Mouse (Mus musculus): ENCODE results near the gene Tmem88. TPM values are rescaled to one million over a fixed set of nuclear protein-coding genes. Genes with fewer than 3 reads are reported as not detected.

The Tmem88 gene
- polyA plus RNA-seq, 1 experiment from 2014 or later, result 34.8 TPM

GRCm38 (mm10) chr11:69408541-69409377 is 10.7 kb upstream of the Tmem88 start:
- ATAC-seq (replicated peaks; ENCODE audit: low FRiP score, low TSS enrichment, low read depth), result peak; percentile 61

GRCm38 (mm10) chr11:69407724-69408004 is 9.6 kb upstream of the Tmem88 start:
- Histone ChIP-seq H3K9me3 (ENCODE audit: control insufficient read depth, low read length) (no peaks in the 10 kb centered on the region), H3K4me2 (ENCODE audit: low read length) (no peak overlapping the region; the same call in 1 of the 2 replicates), H3K4me3 (ENCODE audit: low read depth, low read length) (no peak overlapping the region), H3K27ac (ENCODE audit: low read depth) (no peak overlapping the region), H3K27me3 (replicated peaks; ENCODE audit: control insufficient read depth, insufficient read depth, low read length) (no peaks in the 10 kb centered on the region), H3K4me1 (replicated peaks; ENCODE audit: control insufficient read depth, insufficient read depth, low read length) (peaks cover 21% of the 10 kb centered on the region), H3K9ac (ENCODE audit: low read length) (peak overlapping the region; percentile 8; the same call in 1 of the 2 replicates), H3K36me3 (ENCODE audit: control insufficient read depth, insufficient read depth, low read length) (peaks cover 58% of the 10 kb centered on the region)
- no peak for ATAC-seq (replicated peaks; ENCODE audit: low FRiP score, low TSS enrichment, low read depth)
- WGBS, result 83% methylated on average over 4 of the region's 4 CpGs
- no peak for DNase-seq (ENCODE audit: low spot score)

More at GRCm38 (mm10) chr11:69408541-69409377, 10.7 kb upstream of the Tmem88 start:
- under 1% methylated on average over 33 of the region's 33 CpGs for WGBS
- Histone ChIP-seq H3K9me3 (ENCODE audit: control insufficient read depth, low read length) (no peaks in the 10 kb centered on the region), H3K9ac (ENCODE audit: low read length) (peak overlapping the region; percentile 77), H3K27me3 (replicated peaks; ENCODE audit: control insufficient read depth, insufficient read depth, low read length) (no peaks in the 10 kb centered on the region), H3K27ac (ENCODE audit: low read depth) (peak overlapping the region; percentile 98), H3K4me2 (ENCODE audit: low read length) (peak overlapping the region; percentile 85), H3K36me3 (ENCODE audit: control insufficient read depth, insufficient read depth, low read length) (peaks cover 58% of the 10 kb centered on the region), H3K4me1 (replicated peaks; ENCODE audit: control insufficient read depth, insufficient read depth, low read length) (peaks cover 32% of the 10 kb centered on the region), H3K4me3 (ENCODE audit: low read depth, low read length) (peak overlapping the region; percentile 68)
- DNase-seq (ENCODE audit: low spot score), result peak; percentile 90

DNA sequence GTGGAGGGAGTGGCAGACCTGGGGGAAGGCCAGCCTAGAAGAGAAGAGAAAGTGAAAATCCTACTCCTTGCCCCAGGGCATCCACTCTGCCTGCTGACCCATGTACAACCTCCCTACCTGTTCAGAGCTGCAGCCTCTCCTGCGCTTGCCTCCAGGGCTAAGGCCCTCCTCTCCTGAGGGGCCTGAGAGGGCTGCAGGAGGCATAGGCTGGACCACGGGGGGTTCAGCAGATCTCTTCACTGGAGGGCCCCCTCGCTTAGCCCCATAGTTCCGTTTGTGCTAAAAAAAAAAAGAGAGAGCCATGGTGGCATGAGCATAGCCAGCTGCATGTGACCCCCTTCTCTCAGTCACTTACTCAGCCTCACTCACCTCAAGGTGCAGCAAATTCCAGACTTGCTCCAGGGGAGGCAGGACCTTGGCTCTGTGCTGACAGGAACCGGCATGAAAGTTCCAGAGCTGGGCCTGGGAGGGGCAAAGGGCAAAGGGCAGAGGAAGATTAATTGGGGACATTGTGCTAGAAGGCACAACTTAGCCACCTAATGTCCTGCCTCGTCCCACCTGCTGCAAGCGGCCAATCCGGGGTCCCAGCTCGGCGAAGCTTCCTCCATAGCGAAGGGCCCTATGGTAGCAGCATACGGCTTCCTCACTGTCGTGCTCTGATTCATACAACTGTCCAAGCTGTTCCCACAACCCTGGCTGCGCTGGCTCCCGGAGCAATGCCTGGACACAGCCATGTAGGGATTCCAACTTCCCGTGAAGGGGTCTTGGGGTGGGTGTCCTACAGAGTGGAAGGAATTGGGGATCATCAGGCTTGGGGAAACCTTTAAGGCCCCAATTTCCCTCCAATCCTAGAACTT is 9.1 kb upstream of the Tmem88 start:
- no peak overlapping the region for H3K4me2 ChIP-seq (ENCODE audit: low read length)
- H3K36me3 ChIP-seq (ENCODE audit: control insufficient read depth, insufficient read depth, low read length), result peaks cover 60% of the 10 kb centered on the region
- no peak overlapping the region for H3K4me3 ChIP-seq (ENCODE audit: low read depth, low read length)
- H3K9me3 ChIP-seq (ENCODE audit: control insufficient read depth, low read length), result no peaks in the 10 kb centered on the region
- ATAC-seq (replicated peaks; ENCODE audit: low FRiP score, low TSS enrichment, low read depth), result no peak
- WGBS, result 90% methylated on average over 15 of the region's 16 CpGs
- H3K27me3 ChIP-seq (replicated peaks; ENCODE audit: control insufficient read depth, insufficient read depth, low read length), result no peaks in the 10 kb centered on the region
- DNase-seq (ENCODE audit: low spot score), result no peak
- H3K4me1 ChIP-seq (replicated peaks; ENCODE audit: control insufficient read depth, insufficient read depth, low read length), result peaks cover 17% of the 10 kb centered on the region
- no peak overlapping the region for H3K27ac ChIP-seq (ENCODE audit: low read depth)
- H3K9ac ChIP-seq (ENCODE audit: low read length), result no peak overlapping the region

GRCm38 (mm10) chr11:69406282-69406681 is 8.2 kb upstream of the Tmem88 start:
- H3K9me3 ChIP-seq (ENCODE audit: control insufficient read depth, low read length), result no peaks in the 10 kb centered on the region
- ATAC-seq (replicated peaks; ENCODE audit: low FRiP score, low TSS enrichment, low read depth) (no peak), DNase-seq (ENCODE audit: low spot score) (no peak)
- peaks cover 12% of the 10 kb centered on the region for H3K4me1 ChIP-seq (replicated peaks; ENCODE audit: control insufficient read depth, insufficient read depth, low read length)
- 84% methylated on average over 19 of the region's 19 CpGs for WGBS
- peaks cover 69% of the 10 kb centered on the region for H3K36me3 ChIP-seq (ENCODE audit: control insufficient read depth, insufficient read depth, low read length)
- H3K9ac ChIP-seq (ENCODE audit: low read length), result no peak overlapping the region
- H3K27ac ChIP-seq (ENCODE audit: low read depth), result no peak overlapping the region
- H3K27me3 ChIP-seq (replicated peaks; ENCODE audit: control insufficient read depth, insufficient read depth, low read length), result no peaks in the 10 kb centered on the region
- no peak overlapping the region for H3K4me3 ChIP-seq (ENCODE audit: low read depth, low read length)
- no peak overlapping the region for H3K4me2 ChIP-seq (ENCODE audit: low read length)

DNA sequence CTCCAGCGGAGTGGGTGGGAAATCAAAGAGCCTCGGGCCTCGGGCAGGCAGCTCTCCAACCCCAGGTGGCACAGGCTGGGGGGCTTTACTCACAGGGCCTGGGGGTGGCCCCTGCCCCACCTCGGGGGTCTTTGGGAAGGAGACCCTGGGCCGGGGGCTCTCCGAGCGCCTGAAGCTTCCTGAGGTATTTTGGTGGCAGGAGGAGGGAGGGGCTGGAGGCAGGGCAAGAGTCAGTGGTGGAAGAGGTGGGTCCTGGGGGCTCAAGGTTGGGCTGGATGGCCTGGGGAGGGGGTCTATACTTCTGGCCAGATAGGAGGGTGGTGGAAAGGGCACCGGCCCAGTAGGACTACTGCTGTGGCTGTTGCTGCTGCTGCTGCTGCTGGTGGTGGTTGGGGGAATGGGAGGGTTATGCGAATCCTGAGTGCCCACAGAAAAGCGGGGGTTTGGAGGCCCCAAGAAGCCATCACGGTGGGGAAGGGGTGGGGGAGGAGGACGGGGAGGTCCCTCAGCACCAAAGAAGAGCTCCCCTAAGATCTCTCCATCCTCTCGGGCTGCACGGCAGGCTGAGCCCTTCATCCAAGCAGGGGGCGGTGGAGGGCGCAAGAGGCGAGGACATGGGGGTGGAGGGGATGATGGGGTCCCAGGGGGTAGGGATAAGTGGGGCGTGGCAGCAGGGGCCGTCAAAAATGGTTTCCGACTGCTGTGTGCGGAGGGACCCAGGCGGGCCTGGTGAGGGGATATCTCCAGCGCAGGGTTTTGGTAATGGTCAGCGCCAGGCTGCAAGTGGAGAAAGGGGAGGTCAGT is 7.6 kb upstream of the Tmem88 start:
- no peaks in the 10 kb centered on the region for H3K9me3 ChIP-seq (ENCODE audit: control insufficient read depth, low read length)
- H3K4me2 ChIP-seq (ENCODE audit: low read length), result no peak overlapping the region
- WGBS, result 91% methylated on average over 24 of the region's 24 CpGs
- H3K27me3 ChIP-seq (replicated peaks; ENCODE audit: control insufficient read depth, insufficient read depth, low read length), result no peaks in the 10 kb centered on the region
- peaks cover 12% of the 10 kb centered on the region for H3K4me1 ChIP-seq (replicated peaks; ENCODE audit: control insufficient read depth, insufficient read depth, low read length)
- DNase-seq (ENCODE audit: low spot score) (no peak), ATAC-seq (replicated peaks; ENCODE audit: low FRiP score, low TSS enrichment, low read depth) (no peak)
- peaks cover 75% of the 10 kb centered on the region for H3K36me3 ChIP-seq (ENCODE audit: control insufficient read depth, insufficient read depth, low read length)
- H3K4me3 ChIP-seq (ENCODE audit: low read depth, low read length), result no peak overlapping the region
- H3K27ac ChIP-seq (ENCODE audit: low read depth), result no peak overlapping the region
- H3K9ac ChIP-seq (ENCODE audit: low read length), result no peak overlapping the region

GRCm38 (mm10) chr11:69404595-69405396 is 6.8 kb upstream of the Tmem88 start:
- H3K4me2 ChIP-seq (ENCODE audit: low read length), result no peak overlapping the region
- H3K36me3 ChIP-seq (ENCODE audit: control insufficient read depth, insufficient read depth, low read length), result peaks cover 83% of the 10 kb centered on the region
- H3K4me1 ChIP-seq (replicated peaks; ENCODE audit: control insufficient read depth, insufficient read depth, low read length), result peaks cover 14% of the 10 kb centered on the region
- H3K27me3 ChIP-seq (replicated peaks; ENCODE audit: control insufficient read depth, insufficient read depth, low read length), result no peaks in the 10 kb centered on the region
- H3K9ac ChIP-seq (ENCODE audit: low read length), result no peak overlapping the region
- H3K9me3 ChIP-seq (ENCODE audit: control insufficient read depth, low read length), result no peaks in the 10 kb centered on the region
- no peak for ATAC-seq (replicated peaks; ENCODE audit: low FRiP score, low TSS enrichment, low read depth)
- WGBS, result 95% methylated on average over 24 of the region's 24 CpGs
- no peak for DNase-seq (ENCODE audit: low spot score)
- H3K4me3 ChIP-seq (ENCODE audit: low read depth, low read length), result no peak overlapping the region
- H3K27ac ChIP-seq (ENCODE audit: low read depth), result no peak overlapping the region

DNA sequence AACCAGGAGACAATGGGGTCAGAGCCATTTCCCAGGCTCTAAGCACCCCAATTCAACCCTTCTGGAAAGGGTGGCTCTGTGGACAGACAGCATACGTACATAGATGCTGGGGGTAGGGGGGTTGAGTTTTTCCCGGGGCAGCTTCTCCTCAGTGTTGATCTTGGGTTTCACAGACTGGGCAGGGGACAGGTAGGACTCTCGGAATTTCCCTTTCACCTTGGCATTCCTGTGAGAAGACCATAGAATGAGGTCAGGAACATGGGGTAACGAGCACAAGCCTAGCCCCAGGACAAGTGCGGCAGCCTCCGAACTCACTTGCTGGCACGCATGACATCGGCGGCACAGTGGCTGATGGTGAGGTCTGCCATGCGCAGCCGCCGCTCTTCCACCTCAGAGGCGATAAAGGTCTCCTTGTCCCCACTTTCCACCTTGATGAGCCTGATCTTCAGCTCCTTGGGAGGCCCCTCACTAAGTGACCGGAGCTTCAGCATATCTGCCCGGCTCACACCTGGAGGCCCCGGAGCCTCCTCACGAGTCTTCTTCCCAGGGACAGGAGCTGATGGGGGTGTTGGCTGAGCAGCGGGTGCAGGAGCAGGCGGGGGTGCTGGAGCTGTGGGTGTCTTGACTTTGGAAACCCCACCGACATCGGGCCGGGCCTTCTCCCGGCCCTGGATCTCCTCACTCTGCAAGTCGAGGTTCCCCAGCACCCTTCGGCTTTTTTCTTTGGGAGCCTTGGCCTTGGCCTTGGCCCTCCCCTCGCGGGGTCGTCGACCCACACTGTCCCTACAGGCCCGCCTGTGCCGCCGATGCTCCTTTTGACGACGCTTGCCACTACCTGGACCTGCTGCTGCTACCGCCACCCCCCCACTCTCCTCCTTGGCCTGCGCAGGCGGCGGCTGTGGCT is 5.9 kb upstream of the Tmem88 start:
- Histone ChIP-seq H3K4me3 (ENCODE audit: low read depth, low read length) (no peak overlapping the region), H3K4me1 (replicated peaks; ENCODE audit: control insufficient read depth, insufficient read depth, low read length) (peaks cover 17% of the 10 kb centered on the region), H3K9ac (ENCODE audit: low read length) (no peak overlapping the region), H3K27ac (ENCODE audit: low read depth) (no peak overlapping the region), H3K27me3 (replicated peaks; ENCODE audit: control insufficient read depth, insufficient read depth, low read length) (no peaks in the 10 kb centered on the region), H3K36me3 (ENCODE audit: control insufficient read depth, insufficient read depth, low read length) (peaks cover 89% of the 10 kb centered on the region), H3K4me2 (ENCODE audit: low read length) (no peak overlapping the region), H3K9me3 (ENCODE audit: control insufficient read depth, low read length) (no peaks in the 10 kb centered on the region)
- WGBS, result 92% methylated on average over 38 of the region's 38 CpGs
- no peak for DNase-seq (ENCODE audit: low spot score)
- no peak for ATAC-seq (replicated peaks; ENCODE audit: low FRiP score, low TSS enrichment, low read depth)
